Mouse (Mus musculus) olfactory bulb, adult 2 months (tissue): ENCODE data around the gene Adamts9.

Source experiments
- CTCF ChIP-seq: fragments of 200-500 bp; IDR thresholded peaks from 2 replicates; pipeline ENCODE4 v1.5.1; 2012; ENCODE audit warnings: low read depth, mild to moderate bottlenecking, low read length, moderate library complexity; ENCODE audit not compliant: insufficient read depth
- POLR2A ChIP-seq: fragments of 200-500 bp; IDR thresholded peaks from 2 replicates; pipeline ENCODE4 v1.6.1; 2012; ENCODE audit warnings: mild to moderate bottlenecking, low read depth, low read length, moderate library complexity; ENCODE audit not compliant: insufficient read depth

DNA sequence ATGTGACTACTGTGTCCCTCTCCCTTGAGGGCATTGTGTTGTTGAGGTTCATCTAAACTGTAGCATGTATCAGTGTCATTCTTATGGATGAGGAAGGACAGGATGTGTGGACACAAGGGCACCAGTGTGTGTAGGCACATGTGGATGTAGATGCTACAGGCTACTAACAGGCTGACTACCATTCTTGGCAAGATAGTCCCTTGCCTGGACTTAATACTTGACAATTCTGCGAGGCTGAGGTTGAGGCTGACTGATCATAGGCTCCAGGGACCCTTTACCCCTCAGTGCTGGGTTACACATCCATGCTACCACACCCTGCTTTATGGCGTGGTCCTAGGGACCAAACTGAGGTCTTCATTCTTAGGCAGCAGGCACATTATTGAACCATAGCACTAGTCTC, 16.1 kb upstream of the Adamts9 start:
- TF ChIP-seq CTCF (no peak), POLR2A (no peak)
